Mouse (Mus musculus): ENCODE measurements at regions not wholly inside any gene's neighbourhood (a gene's known extent, or its start where the extent isn't known, plus 50 kb on each side); places are given as distances from the start of the nearest gene placed in this dataset.

DNA sequence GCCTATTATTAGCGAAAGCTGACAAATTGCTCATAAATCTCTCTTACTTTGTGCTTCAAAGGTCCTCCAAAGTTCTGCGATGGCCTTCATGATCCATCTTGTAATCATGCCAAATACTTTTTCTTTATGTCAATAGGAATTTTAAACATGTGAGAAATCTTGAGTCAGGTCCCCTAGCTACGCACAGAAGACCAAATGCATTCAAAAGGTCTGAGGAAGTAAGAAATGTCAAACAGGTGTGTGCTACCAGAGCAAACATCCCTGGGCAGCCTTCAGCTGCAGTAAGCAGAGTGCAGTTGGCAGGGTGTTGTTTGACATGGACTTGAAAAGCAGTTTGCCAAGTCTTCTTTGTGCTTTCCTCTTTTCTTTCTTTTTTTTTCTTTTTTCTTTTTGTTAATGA lies 125.2 kb upstream of the Pkn2 start:
- DNase-seq = no peak

DNA sequence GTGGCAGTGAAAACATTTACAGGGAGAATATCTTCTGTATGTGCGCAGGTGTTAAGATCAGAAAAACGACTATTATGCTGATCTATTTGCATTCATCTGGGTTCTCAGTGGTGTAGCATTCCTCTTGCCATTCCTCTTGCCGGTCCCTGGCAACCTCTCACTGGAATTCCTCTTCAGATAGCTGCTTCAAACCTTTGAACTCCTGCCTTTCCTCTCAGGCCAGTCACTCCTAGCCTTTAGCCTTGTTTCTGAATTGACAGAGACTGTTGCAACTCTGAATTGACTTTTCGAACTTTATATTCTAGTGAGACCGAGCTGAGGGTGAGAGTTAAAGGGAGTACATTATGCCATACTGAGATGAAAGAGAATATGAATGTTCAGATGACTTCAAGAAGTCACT lies 120.1 kb upstream of the Pkn2 start:
- DNase-seq = peak; percentile 20

DNA sequence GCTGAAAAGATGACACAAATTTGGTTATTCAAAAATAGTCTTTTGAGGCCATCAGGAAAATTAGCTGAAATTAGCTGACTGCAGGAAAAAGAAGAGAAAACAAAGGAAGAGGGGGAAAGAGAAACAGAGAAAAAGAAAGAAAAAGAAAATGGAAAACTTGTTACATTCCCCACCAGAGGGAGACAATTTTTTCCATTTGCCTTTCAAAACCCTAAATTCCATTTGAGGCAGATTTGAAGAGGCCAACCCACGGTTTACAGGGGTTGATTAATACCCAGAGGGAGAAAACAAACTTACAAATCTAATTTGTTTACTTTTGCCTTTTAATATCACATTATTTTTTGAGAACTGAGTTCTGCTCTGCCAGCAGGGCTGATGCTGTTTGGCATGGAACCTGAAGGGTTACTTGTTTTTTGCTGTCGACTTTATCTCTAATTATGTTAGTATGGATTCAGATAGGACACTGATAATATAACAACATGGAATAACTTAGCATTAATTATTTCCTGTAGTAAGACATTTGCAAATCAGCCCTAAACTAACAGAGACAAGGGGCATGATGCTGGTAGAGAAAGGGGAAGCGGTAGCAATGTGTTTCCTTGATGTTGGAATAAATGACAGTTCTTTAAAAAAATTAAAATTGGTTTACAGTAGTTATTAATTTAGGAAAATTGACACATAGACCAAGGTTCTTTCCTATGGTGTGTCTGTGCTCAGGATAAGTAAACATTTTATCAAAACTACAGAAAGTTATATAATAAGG lies 114.4 kb upstream of the Pkn2 start:
- DNase-seq = peak; percentile 4

DNA sequence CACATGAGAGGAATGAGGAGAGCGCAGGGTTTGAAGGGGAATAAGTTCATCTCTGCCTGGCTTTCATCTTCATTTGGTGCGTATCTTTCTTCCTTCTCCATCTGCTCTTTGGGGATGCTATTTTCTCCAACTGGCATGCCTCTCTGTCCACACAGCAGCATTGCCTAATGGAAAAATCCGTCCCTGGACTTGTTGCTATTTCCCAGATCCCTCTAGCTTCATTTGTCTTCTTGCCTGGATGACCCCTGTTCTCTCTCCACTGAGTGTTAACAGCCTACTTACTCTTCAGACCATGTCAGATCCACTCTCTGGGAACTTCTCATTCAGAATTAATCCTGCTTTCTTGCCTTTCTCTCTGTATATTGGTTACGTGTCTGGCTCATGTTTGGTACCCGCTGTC lies 102.7 kb upstream of the Pkn2 start:
- DNase-seq = peak; percentile 53

DNA sequence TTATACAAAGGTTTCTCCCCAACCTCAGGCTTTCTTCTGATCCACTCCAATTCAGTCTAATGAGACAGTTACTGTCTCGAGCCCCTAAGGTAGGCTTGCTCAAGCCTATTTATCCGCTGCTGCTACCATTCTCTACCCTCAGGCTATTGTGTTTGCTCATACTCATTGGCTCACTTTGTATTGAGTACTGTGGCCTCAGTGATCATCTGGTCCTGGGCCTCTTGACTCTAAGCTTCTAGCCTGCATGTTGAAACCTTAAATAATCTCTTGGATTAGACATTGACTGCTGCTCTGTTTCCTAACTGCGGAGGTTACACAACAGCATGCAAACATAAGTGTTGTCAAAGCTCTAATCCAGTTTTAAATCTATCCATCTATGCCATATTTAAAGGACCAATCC lies 99.4 kb upstream of the Pkn2 start:
- DNase-seq = no peak

DNA sequence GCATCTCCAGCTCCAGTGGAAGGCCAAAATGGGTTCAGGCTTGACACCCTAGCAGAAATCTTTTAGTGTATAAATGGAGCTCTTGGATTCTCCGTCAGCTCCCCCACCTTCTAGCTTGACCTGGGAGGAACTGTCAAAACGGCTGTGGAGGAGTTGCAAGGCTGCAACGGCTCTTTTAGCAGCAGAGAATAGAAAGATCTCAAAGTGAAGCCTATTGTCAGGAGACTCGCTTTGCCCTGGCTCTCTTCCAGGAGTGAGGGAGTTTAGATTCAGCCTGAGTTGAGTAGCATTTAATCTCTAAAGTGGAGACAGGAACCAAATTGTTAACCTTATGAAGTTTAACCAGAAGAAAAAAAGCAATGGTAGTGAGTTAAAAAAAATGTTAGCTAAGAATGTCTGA lies 97.4 kb upstream of the Pkn2 start:
- DNase-seq = peak; percentile 20

DNA sequence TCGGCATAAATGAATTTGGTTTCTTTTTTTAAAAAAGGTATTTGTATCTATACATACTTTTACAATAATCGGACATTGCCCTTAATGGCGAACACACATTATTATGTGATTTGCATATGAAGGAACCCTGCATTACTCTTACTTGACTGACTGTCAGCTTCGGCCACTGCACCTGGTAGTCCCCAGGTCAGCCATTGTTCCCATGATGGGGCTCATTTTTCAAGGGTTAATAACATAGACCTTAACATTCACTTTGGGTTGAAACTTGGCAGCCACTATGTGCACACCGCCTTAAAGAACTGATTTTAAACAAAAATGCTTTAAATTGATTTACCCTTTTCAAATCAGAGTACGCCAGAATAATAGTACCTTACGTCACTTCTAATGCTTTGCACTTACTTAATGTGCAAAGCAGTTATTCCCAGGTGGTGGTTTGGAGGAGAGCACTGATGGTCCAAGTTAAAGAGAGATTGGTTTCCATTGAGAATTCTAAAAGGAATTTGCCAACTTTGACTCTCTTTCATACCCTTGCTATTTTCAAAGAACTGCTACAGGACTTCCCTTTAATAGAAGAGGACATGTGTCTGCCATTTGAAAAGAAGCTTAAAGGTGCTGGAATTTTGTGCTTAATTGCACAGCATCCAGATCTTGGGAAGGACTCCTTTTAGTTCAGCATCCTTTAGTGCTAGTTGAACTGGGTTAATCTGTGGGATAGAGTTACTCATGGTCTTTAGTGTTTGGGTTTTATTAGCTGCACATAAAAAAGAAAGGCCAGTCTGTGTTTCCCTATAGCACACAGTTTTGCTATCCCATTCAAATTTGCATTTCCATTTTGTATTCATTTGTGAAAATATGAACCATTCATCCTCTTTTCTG lies 95.0 kb upstream of the Pkn2 start:
- no peak for DNase-seq

DNA sequence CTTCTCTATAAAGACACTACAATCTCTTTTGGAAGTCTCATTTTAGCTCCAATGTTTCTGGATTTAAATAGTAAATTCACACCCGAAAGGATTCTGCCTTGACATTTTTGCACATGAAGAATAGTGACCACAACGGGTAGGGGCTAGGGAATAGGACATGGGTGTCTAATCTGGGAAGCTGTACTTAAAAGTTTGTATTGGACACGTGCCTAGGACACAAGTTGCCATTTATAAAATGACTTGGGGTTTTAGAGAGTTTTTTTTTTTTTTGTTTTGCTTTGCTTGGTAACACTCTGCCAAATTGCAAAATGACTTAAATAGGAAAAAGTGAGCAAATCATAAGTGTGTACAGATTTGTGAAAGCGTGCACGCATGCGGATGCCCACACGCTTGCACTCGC lies 93.8 kb upstream of the Pkn2 start:
- DNase-seq = peak; percentile 46

DNA sequence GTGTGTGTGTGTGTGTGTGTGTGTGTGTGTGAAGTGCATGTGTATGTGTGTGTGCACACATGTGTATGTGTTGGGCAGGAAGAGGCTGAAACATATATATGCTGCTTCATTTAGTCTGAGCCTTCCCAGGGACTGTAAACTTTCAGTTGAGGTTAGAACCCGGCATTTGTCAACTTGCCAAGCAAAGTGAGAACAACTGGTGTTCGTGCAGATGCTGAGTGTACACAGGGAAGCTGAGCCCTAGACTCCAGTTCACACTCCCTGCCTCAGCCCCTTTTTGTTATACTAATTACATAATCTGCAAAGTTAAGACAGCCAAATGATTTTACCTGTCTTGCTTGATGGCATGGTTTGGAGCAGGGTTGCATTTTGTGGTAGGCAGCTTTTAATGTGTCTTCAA lies 87.7 kb upstream of the Pkn2 start:
- DNase-seq = no peak

DNA sequence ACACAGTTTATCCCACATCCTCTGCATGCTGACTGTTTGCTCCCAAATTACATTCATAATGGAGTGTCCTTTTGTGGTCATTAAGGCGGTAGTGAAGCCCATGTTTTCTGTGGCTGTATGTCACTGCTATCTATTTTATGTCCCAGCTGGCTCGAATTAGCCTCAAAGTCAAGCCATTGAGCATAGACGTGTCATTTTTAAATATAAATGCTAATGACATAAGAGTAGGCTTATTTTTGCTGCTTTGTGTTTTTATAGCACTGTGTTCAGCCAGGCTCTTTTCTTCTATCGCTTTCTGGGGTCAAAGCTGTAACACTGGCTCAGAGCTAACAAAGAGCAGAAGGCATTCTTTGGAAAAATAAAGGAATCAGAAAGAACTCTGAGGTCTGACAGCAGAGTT lies 83.8 kb upstream of the Pkn2 start:
- DNase-seq = no peak

DNA sequence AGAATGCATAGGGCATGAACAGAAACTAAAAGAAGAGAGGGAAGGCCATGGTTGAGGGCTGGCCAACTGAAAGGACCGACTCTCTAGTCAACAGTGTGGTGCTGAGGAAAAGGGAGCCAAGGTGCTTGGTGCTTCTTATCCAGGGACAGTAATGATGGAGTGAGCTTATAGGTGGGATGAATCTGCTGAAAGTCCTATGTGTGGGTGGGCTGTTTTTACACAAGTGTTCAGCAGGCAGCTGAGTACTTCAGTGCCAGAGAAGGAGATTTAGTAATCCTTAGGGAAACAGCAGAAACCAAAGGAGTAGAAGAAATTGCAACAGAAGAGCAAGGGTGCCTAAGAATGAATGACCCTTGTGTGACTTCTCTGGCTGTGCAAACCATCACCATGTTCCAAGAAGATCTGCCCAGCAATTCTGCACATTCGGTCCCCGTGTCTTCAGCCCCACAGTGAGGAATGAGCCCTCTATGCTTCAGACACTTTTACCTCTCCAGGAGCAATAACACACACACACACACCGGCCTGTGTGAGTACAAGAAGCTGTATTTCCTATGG lies 82.1 kb upstream of the Pkn2 start:
- peak; percentile 30 for DNase-seq

DNA sequence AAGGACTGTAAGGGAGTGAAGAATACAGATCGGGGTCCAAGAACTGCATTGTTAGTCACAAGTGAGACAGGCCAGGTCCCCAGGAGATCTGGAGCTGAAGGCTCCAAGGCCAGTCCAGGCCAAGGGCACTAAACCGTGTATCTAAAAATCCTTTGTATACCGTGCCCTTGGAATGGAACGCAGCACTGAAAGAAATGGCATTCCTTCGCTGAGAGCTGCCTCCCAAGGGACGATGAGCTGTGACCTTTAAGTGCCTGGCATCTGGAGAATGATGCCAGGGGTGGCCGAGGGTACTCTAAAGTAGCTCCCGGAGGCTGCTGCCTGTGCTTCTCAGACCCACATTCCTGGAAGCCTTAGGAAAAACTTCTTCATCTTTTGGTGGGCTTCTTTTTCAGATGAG lies 76.0 kb upstream of the Pkn2 start:
- peak; percentile 24 for DNase-seq

DNA sequence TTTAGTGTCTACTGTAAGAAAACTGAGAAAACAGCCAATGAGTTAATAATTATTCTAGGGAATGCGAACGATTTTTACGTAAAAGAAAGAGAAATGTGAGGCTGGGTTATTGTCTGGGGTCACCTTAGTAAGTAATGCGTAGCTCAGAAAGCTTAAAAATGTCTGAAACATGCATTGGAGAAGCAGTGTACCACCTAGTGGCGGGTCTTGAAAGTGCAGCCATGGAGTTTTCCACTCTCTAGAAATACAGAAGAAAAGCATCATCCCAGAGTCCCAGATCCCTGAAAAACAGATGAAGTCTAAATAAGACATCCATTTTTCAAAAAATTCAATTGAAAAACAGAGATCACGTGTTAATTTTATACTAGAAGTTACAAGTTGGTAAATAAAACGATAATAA lies 67.0 kb upstream of the Pkn2 start:
- peak; percentile 86 for DNase-seq

DNA sequence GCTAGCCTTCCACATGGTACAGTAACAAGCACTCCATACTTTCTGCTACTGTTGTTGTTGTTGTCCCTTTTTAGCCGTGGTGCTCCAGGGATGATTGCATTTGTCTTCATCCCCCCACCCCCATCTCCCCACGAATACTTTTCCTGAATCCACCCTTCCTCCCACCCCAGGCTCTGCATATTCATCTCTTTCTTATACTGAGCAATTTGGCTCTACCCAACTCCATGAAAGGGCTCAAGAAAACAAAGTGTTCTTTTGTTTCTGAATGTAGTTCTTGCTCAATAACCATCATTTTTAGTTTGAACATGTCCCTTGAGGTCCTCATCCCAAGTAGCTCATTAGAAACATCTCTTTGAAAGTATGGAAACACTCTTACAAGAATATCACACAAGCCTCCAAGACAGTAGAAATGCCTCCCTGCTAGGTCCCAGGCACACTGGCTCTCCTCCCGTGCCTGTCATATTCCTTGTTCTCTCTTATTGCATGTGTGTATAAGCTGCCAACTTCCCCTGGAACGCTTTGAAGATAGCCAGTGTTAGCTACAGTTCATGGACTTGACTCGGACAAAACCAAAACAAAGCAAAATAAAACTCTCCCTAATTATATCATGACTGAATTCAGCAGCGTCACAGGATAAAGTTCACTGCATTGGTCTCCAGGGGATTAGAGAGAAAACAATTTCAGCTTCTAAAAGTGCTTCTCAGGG lies 59.7 kb upstream of the Pkn2 start:
- DNase-seq = peak; percentile 71

DNA sequence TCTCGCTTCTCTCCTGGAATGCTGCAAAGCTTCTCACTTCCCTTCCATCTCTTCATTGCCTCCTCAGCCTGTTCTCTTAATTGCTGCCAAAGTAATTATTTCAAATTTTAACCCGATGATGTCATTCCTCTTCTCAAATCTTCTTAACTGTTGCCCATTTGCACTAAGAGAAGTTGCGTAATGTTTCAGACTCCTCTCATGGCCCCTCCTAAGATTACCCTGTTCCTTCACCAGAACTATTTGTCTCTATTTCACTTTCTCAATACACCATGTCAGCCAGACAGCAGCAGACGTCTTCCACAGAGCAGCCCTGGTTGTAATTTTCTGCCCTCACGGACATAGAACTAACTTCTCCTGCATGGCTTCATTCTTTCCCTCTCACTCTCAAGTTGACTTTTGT lies 59.1 kb upstream of the Pkn2 start:
- peak; percentile 44 for DNase-seq

DNA sequence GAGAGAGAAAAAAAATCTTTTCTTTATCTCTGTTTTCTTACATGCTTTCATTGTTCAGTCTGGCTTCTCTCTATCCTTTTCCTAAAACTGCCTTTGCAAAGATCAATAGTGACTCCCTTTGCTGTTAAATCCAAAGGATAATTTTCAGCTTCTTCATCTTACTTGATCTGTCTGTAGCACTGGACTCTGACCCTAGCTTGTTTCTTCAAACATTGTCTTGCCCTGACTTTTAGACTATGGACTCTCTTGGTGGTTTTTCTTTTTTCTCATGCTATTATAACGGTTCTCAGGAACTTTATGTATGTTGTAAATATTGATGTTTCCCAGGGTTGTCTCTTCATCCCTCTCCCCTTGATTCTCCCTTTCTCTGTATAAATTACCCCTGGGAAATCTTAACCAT lies 58.0 kb upstream of the Pkn2 start:
- DNase-seq = no peak

DNA sequence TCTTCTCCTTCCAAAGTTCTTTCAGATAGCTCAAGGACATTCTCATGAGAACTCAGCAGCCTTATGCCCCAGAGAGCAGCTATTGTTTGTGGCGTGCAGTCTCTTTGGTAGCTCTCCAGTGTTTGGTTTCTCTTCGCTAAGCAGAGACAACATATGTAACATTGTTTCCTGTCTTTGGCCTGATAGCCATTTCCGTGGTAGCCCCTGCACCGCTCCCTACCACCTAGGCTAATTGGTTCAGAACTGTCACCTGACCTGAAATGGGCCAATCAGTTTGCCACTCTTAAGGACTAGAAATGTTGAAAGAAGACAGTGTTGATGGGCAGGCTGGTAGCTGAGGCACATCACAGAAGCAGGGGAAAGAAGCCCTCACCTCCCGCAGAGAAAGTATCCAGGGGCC lies 54.1 kb upstream of the Pkn2 start:
- peak; percentile 66 for DNase-seq

DNA sequence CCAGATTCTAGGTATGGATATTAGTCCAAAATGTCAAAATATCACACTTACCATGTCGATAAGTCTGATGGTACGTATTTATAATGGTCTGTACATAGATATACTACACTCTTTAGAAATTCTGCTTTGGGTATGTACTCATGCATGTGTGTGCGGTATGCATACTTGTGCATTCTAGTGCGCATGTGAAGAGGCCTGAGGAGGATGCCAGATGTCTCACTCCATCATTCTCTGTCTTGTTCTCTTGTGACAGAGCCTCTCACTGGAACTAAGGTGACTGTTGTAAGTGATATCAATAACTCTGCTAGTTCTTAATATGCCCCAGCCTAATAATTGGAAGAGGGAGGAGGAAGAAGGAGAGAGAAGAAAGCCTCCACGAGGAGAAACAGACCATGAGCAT lies 52.5 kb upstream of the Pkn2 start:
- DNase-seq = no peak

DNA sequence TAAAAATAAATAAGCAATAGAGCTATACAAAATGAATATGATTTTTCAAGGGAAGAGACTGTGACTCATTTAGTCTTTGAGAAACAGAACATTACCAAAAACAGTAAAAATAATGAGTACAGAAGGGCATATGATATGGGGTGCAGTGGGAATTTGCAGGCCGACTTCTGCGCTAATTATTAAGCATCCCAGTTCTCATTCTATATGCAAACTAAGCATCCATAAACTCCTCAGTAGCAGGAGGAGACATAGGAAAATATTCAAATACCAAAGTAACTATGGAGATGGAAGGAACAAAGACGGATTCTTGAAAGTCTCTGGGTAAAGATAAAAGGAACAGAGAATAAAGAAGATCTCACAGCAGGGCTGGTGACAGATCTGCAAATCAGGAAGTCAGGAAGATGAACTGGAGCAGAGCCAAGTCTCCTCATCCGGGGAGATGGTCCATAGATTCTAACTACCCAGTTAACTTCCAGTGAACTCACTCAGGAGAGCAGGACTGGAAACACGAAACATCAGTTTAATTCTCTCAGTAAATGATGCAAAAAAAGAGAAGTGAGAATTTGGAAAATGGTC lies 52.0 kb upstream of the Pkn2 start:
- no peak for DNase-seq
